Mouse (Mus musculus) heart, embryonic 14.5 days (tissue): ENCODE measurements at regions not wholly inside any gene's neighbourhood (a gene's known extent, or its start where the extent isn't known, plus 50 kb on each side); places are given as distances from the start of the nearest gene placed in this dataset.

Source experiments
- ATAC-seq: fragments of 200-750 bp; cut with Nextera tagmentation; 2 replicates; pipeline ENCODE4 v1.8.0; 2017; ENCODE audit warnings: low read depth, moderate TSS enrichment; ENCODE audit not compliant: insufficient number of reproducible peaks, insufficient read depth, low FRiP score
- H3K27ac ChIP-seq, 2 experiments: fragments of 200-500 bp in 1 of 2; fragments of 300-500 bp in 1 of 2; sonication (generic) in 1 of 2; replicated peaks in 1 of 2; 2 replicates each; pipeline ENCODE4 v1.5.1; 2012 to 2014; ENCODE audit warnings: low read depth in 2 of 2, low read length in 2 of 2, control low read depth in 1 of 2, mild to moderate bottlenecking in 1 of 2, mixed read lengths in 1 of 2; ENCODE audit not compliant: control insufficient read depth in 1 of 2, insufficient read depth in 1 of 2
- H3K27me3 ChIP-seq: fragments of 300-500 bp; sonication (generic); 2 replicates; pipeline ENCODE4 v1.6.1; 2014; ENCODE audit warnings: mild to moderate bottlenecking, low read length, control low read depth; ENCODE audit not compliant: control insufficient read depth, insufficient read depth
- H3K36me3 ChIP-seq: fragments of 300-500 bp; sonication (generic); 2 replicates; pipeline ENCODE4 v1.6.1; 2014; ENCODE audit warnings: mild to moderate bottlenecking, control low read depth, low read length, mixed read lengths; ENCODE audit not compliant: control insufficient read depth, insufficient read depth
- H3K4me1 ChIP-seq, 2 experiments: fragments of 200-500 bp in 1 of 2; fragments of 300-500 bp in 1 of 2; sonication (generic) in 1 of 2; 2 replicates each; pipeline ENCODE4 v1.6.1; 2012 to 2014; ENCODE audit warnings: low read length in 2 of 2, control low read depth in 1 of 2, mixed read lengths in 1 of 2; ENCODE audit not compliant: control insufficient read depth in 2 of 2, insufficient read depth in 2 of 2
- H3K4me2 ChIP-seq: fragments of 300-500 bp; sonication (generic); 2 replicates; pipeline ENCODE4 v1.6.1; 2014; ENCODE audit warnings: mild to moderate bottlenecking, low read length
- H3K4me3 ChIP-seq, 2 experiments: fragments of 200-500 bp in 1 of 2; fragments of 300-500 bp in 1 of 2; sonication (generic) in 1 of 2; 2 replicates each; pipeline ENCODE4 v1.5.1; 2012 to 2014; ENCODE audit warnings: low read length in 2 of 2, mild to moderate bottlenecking in 2 of 2, control low read depth in 1 of 2, low read depth in 1 of 2, moderate library complexity in 1 of 2; ENCODE audit not compliant: control insufficient read depth in 1 of 2, insufficient read depth in 1 of 2
- H3K9ac ChIP-seq: fragments of 300-500 bp; sonication (generic); 2 replicates; pipeline ENCODE4 v1.6.1; 2014; ENCODE audit warnings: mild to moderate bottlenecking, low read length
- H3K9me3 ChIP-seq: fragments of 300-500 bp; sonication (generic); 2 replicates; pipeline ENCODE4 v1.6.1; 2016; ENCODE audit warnings: low read length, control low read depth; ENCODE audit not compliant: control insufficient read depth
- WGBS: fragments of 180-500 bp; shearing (Covaris S2); extraction: QIAGEN DNeasy Blood & Tissue Kit; methylation state at CpG from one replicate; pipeline ENCODE4 v1.1.7; 2014; 5-methylcytosine and 5-hydroxymethylcytosine counted together

GRCm38 (mm10) chr4:81912653-81913052 lies 470.0 kb upstream of the Mpdz start:
- 91% methylated on average over 1 of the region's 1 CpGs for WGBS
- Histone ChIP-seq H3K27me3 (no peaks in the 10 kb centered on the region), H3K4me3 (no peak overlapping the region), H3K27ac (no peak overlapping the region), H3K36me3 (no peaks in the 10 kb centered on the region), H3K4me2 (no peak overlapping the region), H3K9ac (no peak overlapping the region), H3K4me1 (no peaks in the 10 kb centered on the region), H3K9me3 (no peaks in the 10 kb centered on the region)
- no peak for ATAC-seq

DNA sequence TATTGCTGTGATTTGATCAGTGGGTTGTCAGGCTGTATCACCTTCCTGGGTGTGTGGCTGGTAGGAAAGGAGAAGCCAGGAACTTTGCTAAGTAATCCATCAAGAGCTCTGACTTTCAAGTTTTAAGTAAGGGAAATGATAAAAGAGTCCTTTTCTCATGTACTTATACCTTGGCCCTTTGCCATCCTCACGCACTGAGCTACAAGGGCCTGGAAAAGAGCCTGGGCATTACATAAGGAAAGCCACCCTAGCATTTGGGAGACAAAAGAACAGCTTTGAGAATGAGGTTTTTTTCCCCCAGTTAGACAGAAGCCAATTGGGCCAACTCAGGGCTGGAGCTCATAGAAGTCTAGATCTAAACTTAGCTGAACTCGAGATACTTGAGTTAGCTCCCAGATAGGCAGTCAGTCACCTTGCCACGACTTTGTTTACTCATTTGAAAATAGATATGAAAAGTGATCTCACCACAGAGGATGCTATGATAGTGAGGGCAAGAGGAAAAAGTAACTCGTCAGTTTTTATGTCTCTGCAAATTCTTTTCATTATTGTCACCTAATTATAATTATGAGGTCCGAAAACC lies 457.4 kb upstream of the Mpdz start:
- H3K27ac ChIP-seq: peak overlapping the region; percentile 45 to 72
- 27% methylated on average over 5 of the region's 5 CpGs for WGBS
- ATAC-seq: no peak
- H3K4me1 ChIP-seq: peaks cover 4 to 18% of the 10 kb centered on the region in 2 experiments; a peak in 3 of 4 replicates
- H3K27me3 ChIP-seq: no peaks in the 10 kb centered on the region
- no peak overlapping the region for H3K9ac ChIP-seq
- 0 out of 2 replicates have a peak, but pooled peaks cover 2% of the 10 kb centered on the region for H3K9me3 ChIP-seq
- no peak overlapping the region for H3K4me2 ChIP-seq
- H3K4me3 ChIP-seq: no peak overlapping the region
- no peaks in the 10 kb centered on the region for H3K36me3 ChIP-seq

DNA sequence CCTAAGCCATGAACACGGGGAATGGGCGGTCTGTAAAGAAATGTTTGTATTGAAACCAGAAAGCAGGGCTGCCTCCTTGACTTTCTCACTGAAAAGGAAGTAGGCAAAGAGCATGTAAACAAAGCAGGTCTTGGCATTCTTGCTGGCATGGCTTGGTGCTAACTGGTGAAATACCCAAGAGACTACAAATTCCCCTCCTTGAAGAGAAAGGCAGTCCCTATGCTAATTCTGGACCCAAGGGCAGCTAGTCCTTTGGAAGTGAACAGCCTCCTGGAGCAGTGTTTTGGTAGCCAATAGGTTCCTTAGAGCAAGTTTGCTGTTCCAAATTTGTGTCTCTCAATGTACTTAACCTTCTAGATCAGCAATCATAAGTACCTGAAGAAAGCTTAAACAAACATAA lies 456.0 kb upstream of the Mpdz start:
- Histone ChIP-seq H3K4me1 (peaks cover 4 to 18% of the 10 kb centered on the region in 2 experiments; a peak in 3 of 4 replicates), H3K4me2 (no peak overlapping the region), H3K9me3 (0 out of 2 replicates have a peak, but pooled peaks cover 2% of the 10 kb centered on the region), H3K4me3 (no peak overlapping the region), H3K27me3 (no peaks in the 10 kb centered on the region), H3K36me3 (no peaks in the 10 kb centered on the region), H3K9ac (no peak overlapping the region), H3K27ac (peak overlapping the region in 1 of 2 experiments; percentile 33; a peak in 2 of 4 replicates)
- no peak for ATAC-seq
- 70% methylated on average over 2 of the region's 2 CpGs for WGBS

- 70% methylated on average over 5 of the region's 5 CpGs for WGBS
- Histone ChIP-seq H3K27ac (no peak overlapping the region), H3K9ac (no peak overlapping the region), H3K36me3 (no peaks in the 10 kb centered on the region), H3K4me1 (peaks cover 4 to 18% of the 10 kb centered on the region in 2 experiments; a peak in 3 of 4 replicates), H3K9me3 (0 out of 2 replicates have a peak, but pooled peaks cover 2% of the 10 kb centered on the region), H3K27me3 (no peaks in the 10 kb centered on the region), H3K4me2 (no peak overlapping the region), H3K4me3 (no peak overlapping the region)
- no peak for ATAC-seq
Measured at GRCm38 (mm10) chr4:81897451-81897850, 454.8 kb upstream of the Mpdz start.

GRCm38 (mm10) chr4:81868941-81869340 lies 426.3 kb upstream of the Mpdz start:
- Histone ChIP-seq H3K27me3 (no peaks in the 10 kb centered on the region), H3K36me3 (no peaks in the 10 kb centered on the region), H3K4me1 (no peaks in the 10 kb centered on the region), H3K27ac (no peak overlapping the region), H3K9me3 (no peaks in the 10 kb centered on the region), H3K4me2 (no peak overlapping the region), H3K9ac (no peak overlapping the region), H3K4me3 (no peak overlapping the region)
- WGBS: 92% methylated on average over 2 of the region's 2 CpGs
- ATAC-seq: no peak

DNA sequence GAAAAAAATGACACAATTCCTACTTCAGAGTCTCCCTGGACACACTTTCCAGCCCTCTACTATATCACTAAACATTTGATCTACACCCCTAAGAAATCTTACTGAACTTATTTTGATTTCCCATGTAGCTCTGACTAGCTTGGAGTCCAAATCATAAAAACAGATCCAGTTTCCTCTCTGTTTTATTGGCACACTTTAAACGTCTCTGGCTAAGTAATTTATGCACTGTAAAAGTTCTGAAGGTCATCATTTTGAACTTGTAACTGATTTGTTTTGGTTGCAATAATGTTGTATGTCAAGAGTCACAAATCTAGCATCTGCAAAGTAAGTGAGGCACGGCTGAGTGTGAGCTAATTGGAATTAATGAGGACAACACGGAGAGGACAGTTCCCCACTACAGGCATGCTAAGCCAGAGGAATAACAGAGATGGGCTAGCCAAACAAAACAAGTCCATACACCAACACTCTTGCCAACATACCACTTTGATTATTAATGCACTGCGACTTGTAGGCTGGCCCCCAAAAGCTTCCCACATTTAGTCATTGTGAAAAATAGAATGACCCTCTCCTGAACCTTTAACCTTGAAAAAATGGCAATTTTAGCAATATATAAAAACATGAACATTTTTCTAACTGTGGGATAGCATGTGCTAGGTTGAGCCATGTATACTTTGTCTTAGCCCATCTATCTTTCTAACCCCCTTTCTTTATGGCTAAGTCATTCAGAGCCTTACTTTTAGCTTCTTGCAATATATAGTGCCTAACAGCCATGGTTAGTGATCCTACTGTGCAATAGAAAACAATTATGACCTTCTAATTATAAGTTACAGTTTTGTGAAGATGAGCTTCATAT lies 399.3 kb upstream of the Mpdz start:
- H3K36me3 ChIP-seq: no peaks in the 10 kb centered on the region
- H3K4me3 ChIP-seq: no peak overlapping the region
- no peaks in the 10 kb centered on the region for H3K4me1 ChIP-seq
- no peaks in the 10 kb centered on the region for H3K27me3 ChIP-seq
- H3K27ac ChIP-seq: no peak overlapping the region
- no peak for ATAC-seq
- WGBS: 61% methylated on average over 4 of the region's 4 CpGs
- H3K9ac ChIP-seq: no peak overlapping the region
- H3K9me3 ChIP-seq: no peaks in the 10 kb centered on the region
- no peak overlapping the region for H3K4me2 ChIP-seq

- no peaks in the 10 kb centered on the region for H3K27me3 ChIP-seq
- peak overlapping the region; percentile 73 to 80 for H3K27ac ChIP-seq
- H3K4me1 ChIP-seq: peaks cover 6 to 32% of the 10 kb centered on the region in 2 experiments; a peak in 3 of 4 replicates
- 0% methylated on average over 3 of the region's 3 CpGs for WGBS
- no peaks in the 10 kb centered on the region for H3K36me3 ChIP-seq
- 0 out of 2 replicates have a peak overlapping the region, but pooled peaks have one; percentile 18 for H3K4me2 ChIP-seq
- no peak overlapping the region for H3K4me3 ChIP-seq
- peak; percentile 75 for ATAC-seq
- H3K9ac ChIP-seq: 0 out of 2 replicates have a peak overlapping the region, but pooled peaks have one; percentile 8
- no peaks in the 10 kb centered on the region for H3K9me3 ChIP-seq
Measured at GRCm38 (mm10) chr4:81829972-81830371, 387.4 kb upstream of the Mpdz start.
